Mouse (Mus musculus): ENCODE results near the gene Tbc1d22a. TPM values are rescaled to one million over a fixed set of nuclear protein-coding genes. Genes with fewer than 3 reads are reported as not detected.

Gene Tbc1d22a
- polyA plus RNA-seq, 1 experiment: 9.6 TPM

DNA sequence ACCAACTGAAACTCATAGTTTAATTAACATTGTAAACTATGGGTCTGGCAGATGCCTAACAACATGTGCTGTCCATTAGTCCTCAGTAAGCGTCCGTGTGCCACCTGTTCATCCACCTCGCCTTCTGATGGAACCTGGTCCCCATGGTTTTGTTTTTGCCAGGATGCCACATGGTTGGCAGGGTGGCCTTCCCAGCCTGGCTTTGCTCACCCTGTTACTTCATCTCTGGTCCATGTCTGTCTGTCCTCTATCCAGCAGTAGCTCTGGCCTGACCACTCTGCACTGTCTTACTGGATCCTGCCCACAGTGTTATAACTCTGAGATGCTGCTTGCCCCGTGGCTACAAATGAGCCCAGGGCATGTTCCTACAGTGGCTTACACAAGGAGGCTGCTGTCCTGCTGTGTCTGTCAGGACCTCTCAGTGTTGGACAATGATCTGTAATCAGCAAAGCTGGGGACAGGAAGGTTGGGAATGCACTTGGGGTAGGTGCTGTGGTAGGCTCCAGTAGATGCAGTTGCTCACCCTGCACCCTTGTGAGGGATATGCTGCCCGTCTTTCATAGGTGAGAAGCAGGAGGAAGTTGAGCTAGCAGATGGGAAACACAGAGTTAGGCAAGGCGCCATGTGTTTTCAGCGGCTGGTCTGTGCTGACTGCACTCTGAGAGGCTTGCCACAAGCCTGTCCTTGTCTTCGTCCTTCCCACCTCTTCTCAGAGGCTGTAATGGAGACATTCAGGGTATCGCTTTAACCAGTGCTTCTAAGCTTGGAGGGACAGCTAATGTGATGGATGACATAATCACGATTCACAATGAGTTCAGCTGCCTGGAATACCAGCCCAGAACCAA, 148.3 kb downstream of the Tbc1d22a start:
- no peak for TF ChIP-seq GATA1 (IDR thresholded peaks at IDR 0.05; ENCODE audit: low read length)

- TF ChIP-seq GATA1 (IDR thresholded peaks at IDR 0.05; ENCODE audit: low read length): no peak
Observed at GRCm38 (mm10) chr15:86363841-86364295, 149.6 kb downstream of the Tbc1d22a start.

GRCm38 (mm10) chr15:86364948-86365658, 150.8 kb downstream of the Tbc1d22a start:
- TF ChIP-seq GATA1 (IDR thresholded peaks at IDR 0.05; ENCODE audit: low read length): no peak

DNA sequence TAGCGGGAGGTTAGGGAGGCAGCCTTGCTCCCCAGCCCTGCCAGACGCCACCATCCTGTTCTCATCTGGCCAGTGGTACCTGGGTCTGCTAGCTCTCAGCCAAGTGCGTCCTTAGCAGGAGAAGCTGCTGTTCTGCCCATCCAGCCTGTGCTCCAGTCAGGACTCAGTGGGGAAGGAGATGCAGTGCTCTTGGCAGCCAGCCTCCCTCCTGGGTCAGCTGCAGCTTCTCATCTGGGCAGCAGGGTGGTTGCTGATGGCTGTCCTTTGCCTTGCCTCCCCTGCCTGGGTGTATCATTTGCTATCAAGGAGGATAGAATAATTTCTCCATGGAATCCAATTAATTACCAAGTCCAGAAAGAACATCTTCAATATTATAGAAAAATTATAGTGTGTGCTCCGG, 152.5 kb downstream of the Tbc1d22a start:
- no peak for TF ChIP-seq GATA1 (IDR thresholded peaks at IDR 0.05; ENCODE audit: low read length)

GRCm38 (mm10) chr15:86367247-86367646, 153.0 kb downstream of the Tbc1d22a start:
- TF ChIP-seq GATA1 (IDR thresholded peaks at IDR 0.05; ENCODE audit: low read length): no peak

DNA sequence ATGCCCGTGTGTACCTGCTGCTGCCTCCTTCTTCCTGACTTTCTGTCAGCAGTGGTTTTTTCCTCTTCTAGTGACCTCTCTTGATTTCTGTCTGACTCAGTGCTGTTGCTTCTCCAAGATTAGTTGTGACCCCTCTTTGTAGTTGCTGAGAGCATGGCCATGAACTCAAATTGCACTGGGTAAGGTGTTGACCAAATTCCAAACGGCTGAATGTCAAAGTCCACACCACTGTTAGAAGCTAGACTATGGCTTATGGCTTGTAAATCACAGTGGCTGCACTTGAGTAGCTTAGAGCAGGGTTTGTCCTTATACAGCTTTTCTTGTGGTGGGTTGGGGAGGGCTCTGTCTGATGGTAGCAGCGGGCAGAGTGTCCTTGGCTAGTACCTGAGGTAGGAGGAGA, 156.6 kb downstream of the Tbc1d22a start:
- no peak for TF ChIP-seq GATA1 (IDR thresholded peaks at IDR 0.05; ENCODE audit: low read length)

DNA sequence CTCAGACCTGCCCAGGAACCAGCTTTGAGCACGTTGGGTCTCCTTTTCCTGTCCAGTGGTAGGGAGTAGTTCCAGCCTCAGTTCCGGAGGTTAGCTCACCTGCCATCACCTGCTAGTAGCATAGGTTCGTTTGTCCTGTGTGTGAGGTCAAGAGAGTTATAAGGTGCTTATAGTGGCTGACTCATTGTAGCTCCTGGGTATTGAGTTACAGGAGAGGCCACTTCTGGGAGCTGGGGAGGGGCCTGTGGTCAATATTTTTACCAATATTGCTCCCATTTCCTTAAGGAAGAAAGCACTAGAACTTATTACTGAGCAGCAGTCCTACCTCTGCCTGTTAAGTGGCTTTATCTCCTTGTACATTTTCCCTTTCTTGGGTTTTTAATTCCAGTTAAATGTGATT, 161.0 kb downstream of the Tbc1d22a start:
- no peak for TF ChIP-seq GATA1 (IDR thresholded peaks at IDR 0.05; ENCODE audit: low read length)

- no peak for TF ChIP-seq GATA1 (IDR thresholded peaks at IDR 0.05; ENCODE audit: low read length)
Observed at GRCm38 (mm10) chr15:86375860-86376394, 161.7 kb downstream of the Tbc1d22a start.

- TF ChIP-seq GATA1 (IDR thresholded peaks at IDR 0.05; ENCODE audit: low read length): no peak
Observed at GRCm38 (mm10) chr15:86383278-86383677, 169.0 kb downstream of the Tbc1d22a start.

- TF ChIP-seq GATA1 (IDR thresholded peaks at IDR 0.05; ENCODE audit: low read length): no peak
Observed at GRCm38 (mm10) chr15:86385436-86385835, 171.2 kb downstream of the Tbc1d22a start.

- no peak for TF ChIP-seq GATA1 (IDR thresholded peaks at IDR 0.05; ENCODE audit: low read length)
Observed at GRCm38 (mm10) chr15:86386325-86386724, 172.1 kb downstream of the Tbc1d22a start.

DNA sequence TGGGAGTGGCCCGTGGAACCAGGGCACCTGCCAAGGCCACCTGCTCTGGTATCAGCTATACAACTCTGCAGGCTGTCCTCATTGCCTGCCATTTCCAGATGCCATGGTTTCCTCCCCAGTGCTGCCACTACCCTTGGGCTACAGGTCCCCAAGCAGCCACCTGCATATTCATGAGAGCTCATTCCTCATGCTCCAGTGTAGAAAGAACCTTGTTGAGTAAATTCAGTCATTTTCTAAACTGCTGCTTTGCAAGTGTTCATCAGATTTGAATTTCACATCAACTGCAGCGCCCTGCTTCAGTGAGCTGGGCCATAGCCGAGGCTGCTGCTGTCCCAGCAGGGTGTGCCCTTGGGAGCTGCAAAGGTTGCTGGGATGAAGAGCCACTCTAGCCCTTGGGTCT, 174.3 kb downstream of the Tbc1d22a start:
- TF ChIP-seq GATA1 (IDR thresholded peaks at IDR 0.05; ENCODE audit: low read length): no peak

GRCm38 (mm10) chr15:86404866-86405265, 190.6 kb downstream of the Tbc1d22a start:
- TF ChIP-seq GATA1 (IDR thresholded peaks at IDR 0.05; ENCODE audit: low read length): no peak

- no peak for TF ChIP-seq GATA1 (IDR thresholded peaks at IDR 0.05; ENCODE audit: low read length)
Observed at GRCm38 (mm10) chr15:86405527-86405926, 191.3 kb downstream of the Tbc1d22a start.

- TF ChIP-seq GATA1 (IDR thresholded peaks at IDR 0.05; ENCODE audit: low read length): no peak
Observed at GRCm38 (mm10) chr15:86409352-86409751, 195.1 kb downstream of the Tbc1d22a start.

GRCm38 (mm10) chr15:86411532-86412080, 197.3 kb downstream of the Tbc1d22a start:
- no peak for TF ChIP-seq GATA1 (IDR thresholded peaks at IDR 0.05; ENCODE audit: low read length)

Data from G1E-ER4 (cell line).